Mouse (Mus musculus) cerebellum, postnatal 36 days (tissue): ENCODE data around the gene Fcgr2b.

ENCODE experiments used
- DNase-seq, 2 experiments: peaks; one replicate each; pipeline ENCODE4 v3.0.0; 2021 to 2022; ENCODE audit warnings: mixed read lengths in 2 of 2

Fcgr2b gene

DNA sequence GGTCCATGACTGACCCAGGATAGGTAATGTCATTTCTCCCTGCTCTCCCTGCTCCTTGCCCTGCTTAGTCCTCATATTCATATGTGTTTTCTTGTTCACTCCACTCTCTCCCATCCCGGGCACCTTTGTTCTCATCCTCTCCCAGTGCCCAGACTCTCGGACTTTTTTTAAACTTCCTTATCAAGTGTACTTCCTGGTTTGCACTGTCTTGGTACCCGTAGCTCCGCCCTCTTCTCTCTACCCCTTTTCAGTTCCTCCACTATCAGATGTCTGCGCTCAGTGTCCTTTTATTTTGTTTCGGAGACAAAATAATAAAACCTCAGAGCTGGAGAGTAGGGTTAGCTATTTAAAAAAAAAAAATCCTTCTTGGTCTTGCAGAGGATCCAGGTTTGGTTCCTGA is 51.9 kb downstream of the Fcgr2b start:
- no peak for DNase-seq

DNA sequence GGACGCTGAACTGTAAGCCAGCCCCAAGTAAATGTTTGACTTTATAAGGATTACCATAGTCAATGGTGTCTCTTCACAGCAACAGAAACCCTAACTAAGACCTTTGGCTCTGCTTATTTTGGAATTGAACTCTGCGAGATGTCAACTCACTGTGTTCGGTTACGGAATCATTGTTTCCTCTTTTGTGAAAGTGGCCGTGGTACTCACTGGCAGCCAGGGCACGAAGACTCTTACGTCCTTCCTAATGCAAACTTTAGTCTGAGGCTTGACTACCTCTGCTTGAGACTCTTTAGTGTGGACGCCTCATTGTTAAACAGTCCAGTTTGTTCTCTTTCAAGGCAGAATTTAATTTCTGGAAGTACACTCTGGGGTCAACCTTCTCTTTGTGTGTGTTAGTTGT is 57.0 kb downstream of the Fcgr2b start:
- DNase-seq: no peak

DNA sequence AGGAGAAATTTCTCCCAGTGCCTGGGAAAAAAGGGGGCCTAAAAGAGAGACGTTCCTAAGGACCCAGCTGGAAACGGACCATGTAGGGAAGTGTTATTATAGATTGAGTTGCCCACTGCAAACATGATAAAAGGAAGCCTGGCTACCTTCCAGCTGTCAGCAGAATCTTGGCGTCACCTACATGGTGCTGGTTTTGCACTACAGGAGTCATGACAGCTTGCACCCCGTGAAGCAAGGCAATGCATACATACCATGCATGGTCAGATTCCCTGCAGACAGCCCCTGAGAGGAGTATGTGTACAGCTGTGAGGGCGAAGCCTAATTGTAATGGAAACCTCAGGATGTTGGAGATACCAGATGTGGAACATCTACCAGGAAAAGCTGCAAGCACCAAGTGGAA is 60.7 kb downstream of the Fcgr2b start:
- no peak for DNase-seq

- DNase-seq: no peak
Observed at GRCm38 (mm10) chr1:170912891-170913615, 63.3 kb downstream of the Fcgr2b start, which contains the start of gene Fcrlb. Gene Fcrlb (minus strand): TSS chr1:170912941.

DNA sequence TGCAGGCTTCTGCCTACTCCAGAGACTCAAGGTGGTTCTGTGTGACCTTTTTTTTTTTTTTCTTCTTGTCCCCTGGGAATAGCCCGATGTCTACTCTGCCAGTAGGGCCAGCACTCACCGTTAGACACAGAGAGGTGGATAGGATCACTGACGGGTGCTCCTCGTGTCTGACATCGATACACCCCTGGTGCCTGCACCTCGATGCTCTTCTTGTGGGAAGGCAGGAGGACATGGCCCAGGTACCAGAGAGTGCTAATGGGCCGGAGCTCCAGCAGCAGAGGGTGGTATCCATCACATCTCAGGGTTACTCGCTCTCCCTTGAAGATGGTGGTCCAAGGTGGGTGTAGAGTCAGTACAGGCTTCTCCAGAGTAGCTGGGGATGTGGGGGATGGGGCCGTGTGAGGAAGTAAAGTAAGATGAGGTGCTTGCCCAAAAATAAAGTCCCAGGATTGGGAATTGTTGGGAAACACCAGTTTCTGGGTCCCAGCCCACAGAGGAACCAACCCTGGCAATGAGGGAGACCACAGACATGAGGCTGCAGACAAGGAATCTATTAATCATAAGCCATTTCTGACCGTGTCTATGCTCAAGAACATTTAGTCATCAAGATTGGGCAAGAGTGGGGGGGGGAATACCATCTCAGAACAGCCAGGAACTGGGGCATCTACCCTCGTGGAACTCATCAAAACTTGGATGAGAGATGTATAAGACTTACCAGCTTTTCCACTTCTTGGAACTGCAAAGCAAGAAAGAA is 64.3 kb downstream of the Fcgr2b start:
- DNase-seq: no peak
